In genomic region chr2:71547829-71548228, GRCm38 (mm10) we compare ENCODE assay signal across 8 mouse cellular contexts. TPM values are rescaled to one million over a fixed set of nuclear protein-coding genes. Genes with fewer than 3 reads are reported as not detected.
DNase-seq lines count a peak whose midpoint lies in the region; ATAC-seq and TF ChIP-seq lines count a peak whose summit lies in the region.

No protein-coding gene starts in this region.

- dilution Hi-C loops in CH12.LX (cut with MboI; ENCODE audit: extremely low pct_ligation_motif_present, extremely low pct_unique_long_range_greater_than_20kb, low sequenced_read_pairs) = no loop called here

- 1% methylated on average over 8 of the region's 8 CpGs for WGBS in kidney, embryonic 15.5 days
- 5% methylated on average over 8 of the region's 8 CpGs for WGBS in bone marrow, adult 2 months
- 2% methylated on average over 8 of the region's 8 CpGs for WGBS in limb, embryonic 10.5 days

- H3K27me3 ChIP-seq in kidney, embryonic 15.5 days = peaks cover 95% of the 10 kb centered on the region
- peaks cover 2% of the 10 kb centered on the region for H3K27me3 ChIP-seq in CH12.LX (replicated peaks)
- H3K27me3 ChIP-seq in limb, embryonic 10.5 days (ENCODE audit: low read depth, poor library complexity, severe bottlenecking) = peaks cover 94% of the 10 kb centered on the region

- no peak for TF ChIP-seq POLR2A in CH12.LX (IDR thresholded peaks at IDR 0.05; ENCODE audit: low read depth, low read length)
- TF ChIP-seq POLR2A in bone marrow, adult 2 months (IDR thresholded peaks at IDR 0.05; ENCODE audit: borderline replicate concordance, control insufficient read depth, low read depth, low read length) = no peak

- peak; percentile 48 for DNase-seq in kidney, adult 11 months
- peak; percentile 57 for DNase-seq in CH12.LX (ENCODE audit: extremely low read depth)
- peak; percentile 82 for DNase-seq in gastrocnemius, adult 2 months
- DNase-seq in limb, embryonic 10.5 days (ENCODE audit: low spot score) = peak; percentile 92
- DNase-seq in ovary, postnatal 14 days (ENCODE audit: low spot score) = peak; percentile 62

- no peak overlapping the region for H3K4me2 ChIP-seq in kidney, embryonic 15.5 days
- no peak overlapping the region for H3K4me2 ChIP-seq in CH12.LX (ENCODE audit: insufficient read depth, low read depth, poor library complexity, severe bottlenecking)

- H3K9me3 ChIP-seq in kidney, embryonic 15.5 days (replicated peaks) = no peaks in the 10 kb centered on the region
- H3K9me3 ChIP-seq in CH12.LX (replicated peaks; ENCODE audit: low read length) = peaks cover 31% of the 10 kb centered on the region
- no peaks in the 10 kb centered on the region for H3K9me3 ChIP-seq in limb, embryonic 10.5 days (replicated peaks)

- intact Hi-C loops in gastrocnemius, adult 2 months (cut with DNase I) = loop anchor here (2.0 to 10.0 kb wide), 3 partner anchors 297 to 843 kb away; no protein-coding TSS in a partner anchor

- H3K9ac ChIP-seq in kidney, embryonic 15.5 days = no peak overlapping the region
- H3K9ac ChIP-seq in CH12.LX (ENCODE audit: insufficient read depth, low read depth) = no peak overlapping the region

- no peak for TF ChIP-seq EP300 in CH12.LX (IDR thresholded peaks at IDR 0.05; ENCODE audit: low read length)

- peak; percentile 4 to 80; a peak in 2 of 4 replicates for TF ChIP-seq CTCF in CH12.LX (conservative IDR thresholded peaks at IDR 0.05 in 1 of 2, IDR thresholded peaks at IDR 0.05 in 1 of 2; ENCODE audit: low read depth in 2 of 2, low read length in 2 of 2)
- peak; percentile 89 for TF ChIP-seq CTCF in bone marrow, adult 2 months (IDR thresholded peaks at IDR 0.05; ENCODE audit: control insufficient read depth, insufficient read depth, low read length)
- peak; percentile 84 for TF ChIP-seq CTCF in gastrocnemius, adult 2 months (IDR thresholded peaks at IDR 0.05)

- no peak overlapping the region for H3K4me3 ChIP-seq in kidney, embryonic 15.5 days (replicated peaks)
- H3K4me3 ChIP-seq in CH12.LX (replicated peaks in 1 of 3; ENCODE audit: low read depth in 2 of 3, low read length in 2 of 3, poor library complexity in 1 of 3) = no peak overlapping the region
- no peak overlapping the region for H3K4me3 ChIP-seq in bone marrow, adult 2 months (replicated peaks; ENCODE audit: control insufficient read depth, low read depth, low read length)
- no peak overlapping the region for H3K4me3 ChIP-seq in gastrocnemius, adult 2 months
- no peak overlapping the region for H3K4me3 ChIP-seq in limb, embryonic 10.5 days

- no peak for ATAC-seq in kidney, embryonic 15.5 days (replicated peaks; ENCODE audit: low FRiP score)
- no peak for ATAC-seq in inflammation-experienced regulatory T-cells, adult 6 months

- no peaks in the 10 kb centered on the region for H3K36me3 ChIP-seq in kidney, embryonic 15.5 days
- H3K36me3 ChIP-seq in CH12.LX (replicated peaks in 1 of 2; ENCODE audit: control insufficient read depth in 1 of 2, insufficient read depth in 1 of 2, low read length in 1 of 2) = no peaks in the 10 kb centered on the region
- no peaks in the 10 kb centered on the region for H3K36me3 ChIP-seq in limb, embryonic 10.5 days

- no peak overlapping the region for H3K27ac ChIP-seq in kidney, embryonic 15.5 days
- H3K27ac ChIP-seq in CH12.LX (ENCODE audit: insufficient read depth, low read depth) = no peak overlapping the region
- no peak overlapping the region for H3K27ac ChIP-seq in bone marrow, adult 2 months (ENCODE audit: control insufficient read depth, insufficient read depth, low read depth, low read length, poor library complexity)
- H3K27ac ChIP-seq in gastrocnemius, adult 2 months = no peak overlapping the region
- H3K27ac ChIP-seq in limb, embryonic 10.5 days = no peak overlapping the region

- peak; percentile 72 for TF ChIP-seq RAD21 in CH12.LX (IDR thresholded peaks at IDR 0.05; ENCODE audit: low read depth, low read length)

- in situ Hi-C loops in CH12.LX (cut with MboI; ENCODE audit: low pct_ligation_motif_present, low pct_unique_long_range_greater_than_20kb, low sequenced_read_pairs) = loop anchor here (25.0 kb wide), 1 partner anchor 261 kb away; no protein-coding TSS in a partner anchor

- peaks cover 40% of the 10 kb centered on the region for H3K4me1 ChIP-seq in kidney, embryonic 15.5 days
- peaks cover 0 to 7% of the 10 kb centered on the region in 2 experiments; a peak in 2 of 4 replicates for H3K4me1 ChIP-seq in CH12.LX (ENCODE audit: control insufficient read depth in 1 of 2, insufficient read depth in 2 of 2)
- H3K4me1 ChIP-seq in bone marrow, adult 2 months (ENCODE audit: control insufficient read depth, insufficient read depth, low read length) = no peaks in the 10 kb centered on the region; the same call in none of the 2 replicates
- peaks cover 58% of the 10 kb centered on the region for H3K4me1 ChIP-seq in limb, embryonic 10.5 days

- no peaks in the 10 kb centered on the region for H3K79me2 ChIP-seq in CH12.LX (replicated peaks; ENCODE audit: control insufficient read depth, extremely low read depth, insufficient read depth, poor library complexity, severe bottlenecking)

TF ChIP-seq in CH12.LX, 34 proteins besides CTCF, POLR2A, EP300 and RAD21:
- TF ChIP-seq ZC3H11A (IDR thresholded peaks at IDR 0.05; ENCODE audit: low read depth, low read length) (peak; percentile 23; the same call in 1 of the 2 replicates), PAX5 (IDR thresholded peaks at IDR 0.05; ENCODE audit: low read length) (no peak), SMC3 (IDR thresholded peaks at IDR 0.05; ENCODE audit: low read depth, low read length) (peak; percentile 85)
TF ChIP-seq in CH12.LX: peak in this region for 2.

RNA-seq across cellular contexts. Expression of gene Dlx2, which starts 1.3 kb away (rescaled TPM):
- 0.16 and 0.17 TPM in 2 replicates for polyA plus RNA-seq in kidney, embryonic 15.5 days (2015; fragmentation: Nextera tagmentation; extraction: Ambion mirVana)
- total RNA-seq in CH12.LX (2012; rRNA removed) = not detected in 2 replicates
- not detected in 2 replicates for total RNA-seq in CH12.LX (2014; rRNA removed)
- polyA plus RNA-seq in CH12.LX (2012; ENCODE audit: insufficient read length, low read depth) = not detected in 2 replicates
- not detected in 2 replicates for polyA plus RNA-seq in bone marrow, adult 2 months (2011; ENCODE audit: insufficient read depth, insufficient read length, low replicate concordance, missing spikeins)
- not detected for total RNA-seq in gastrocnemius, adult 2 months (2021)
- 4.9 and 7.2 TPM in 2 replicates for polyA plus RNA-seq in limb, embryonic 10.5 days (2016; fragmentation: Nextera tagmentation; extraction: Ambion mirVana)
- not detected for polyA plus RNA-seq in inflammation-experienced regulatory T-cells, adult 6 months (2017; shearing (Covaris generic))

RNA-seq across cellular contexts. Expression of gene Dlx1, which starts 19.9 kb away (rescaled TPM):
- polyA plus RNA-seq in kidney, embryonic 15.5 days (2015; fragmentation: Nextera tagmentation; extraction: Ambion mirVana) = 0.18 and 0.27 TPM in 2 replicates
- 0.17 and 0.21 TPM in 2 replicates for total RNA-seq in CH12.LX (2012; rRNA removed)
- 0.07 and 0.11 TPM in 2 replicates for total RNA-seq in CH12.LX (2014; rRNA removed)
- 0.27 TPM in 1 of 2 replicates, not detected in the other for polyA plus RNA-seq in CH12.LX (2012; ENCODE audit: insufficient read length, low read depth)
- polyA plus RNA-seq in bone marrow, adult 2 months (2011; ENCODE audit: insufficient read depth, insufficient read length, low replicate concordance, missing spikeins) = 0.75 TPM in 1 of 2 replicates, not detected in the other
- total RNA-seq in gastrocnemius, adult 2 months (2021) = under 1 TPM in 1 of 2 experiments, not detected in 1; 0.11 TPM
- polyA plus RNA-seq in limb, embryonic 10.5 days (2016; fragmentation: Nextera tagmentation; extraction: Ambion mirVana) = 5.7 and 9.0 TPM in 2 replicates
- not detected for polyA plus RNA-seq in inflammation-experienced regulatory T-cells, adult 6 months (2017; shearing (Covaris generic))
